Mouse (Mus musculus): ENCODE results near the gene Tmsb15a. TPM values are rescaled to one million over a fixed set of nuclear protein-coding genes. Genes with fewer than 3 reads are reported as not detected.
"Not testable (repeated sequence)": the region's sequence is repeated elsewhere in the genome, so short reads cannot be mapped to it uniquely, and the experiment has no call there.

Gene Tmsb15a
- polyA plus RNA-seq (2012; rRNA removed): not detected in 2 replicates

DNA sequence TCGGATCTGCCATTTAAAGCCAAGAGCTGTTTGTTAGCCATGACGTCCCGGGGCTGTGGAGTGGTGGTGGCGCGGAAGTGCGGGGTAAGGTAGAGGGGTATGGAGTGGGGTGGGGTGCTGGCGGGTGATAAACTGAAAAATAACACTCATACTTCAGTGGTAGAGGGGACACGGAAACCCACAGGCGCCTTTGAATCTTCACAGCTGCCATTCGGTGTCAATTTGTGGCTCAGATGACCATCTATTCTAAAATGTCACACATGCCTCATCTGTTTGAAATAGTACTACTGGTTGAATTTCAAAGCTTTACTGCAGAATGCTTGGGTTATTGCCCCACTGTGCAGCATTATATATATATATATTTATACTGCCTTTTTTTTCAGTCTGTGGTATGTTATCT lies at the start of gene Tmsb15a:
Gene Tmsb15a, minus strand, starts transcription at position 101 of the 400 bp plus-strand sequence.
- no peak within 1 kb of the TSS for H3K27ac ChIP-seq (ENCODE audit: insufficient read depth, low read length)
- H3K36me3 ChIP-seq (ENCODE audit: control insufficient read depth, insufficient read depth, low read length): no peaks in the 10 kb centered on the region
- DNase-seq (ENCODE audit: low read depth in 1 of 2, low spot score in 2 of 2): no peak
- H3K4me3 ChIP-seq (ENCODE audit: extremely low read depth, insufficient read depth, insufficient read length): no peak within 1 kb of the TSS
- H3K4me1 ChIP-seq (ENCODE audit: control insufficient read depth, insufficient read depth, insufficient read length): no peaks in the 10 kb centered on the region
- no peaks in the 10 kb centered on the region for H3K27me3 ChIP-seq (ENCODE audit: control insufficient read depth, insufficient read depth, low read length)
- no peak for TF ChIP-seq POLR2A (IDR thresholded peaks at IDR 0.05; ENCODE audit: low read depth, low read length)
- TF ChIP-seq CTCF (IDR thresholded peaks at IDR 0.05; ENCODE audit: extremely low read depth, insufficient read depth, insufficient read length, insufficient replicate concordance): no peak
- WGBS: 85% methylated on average over 10 of the region's 10 CpGs

DNA sequence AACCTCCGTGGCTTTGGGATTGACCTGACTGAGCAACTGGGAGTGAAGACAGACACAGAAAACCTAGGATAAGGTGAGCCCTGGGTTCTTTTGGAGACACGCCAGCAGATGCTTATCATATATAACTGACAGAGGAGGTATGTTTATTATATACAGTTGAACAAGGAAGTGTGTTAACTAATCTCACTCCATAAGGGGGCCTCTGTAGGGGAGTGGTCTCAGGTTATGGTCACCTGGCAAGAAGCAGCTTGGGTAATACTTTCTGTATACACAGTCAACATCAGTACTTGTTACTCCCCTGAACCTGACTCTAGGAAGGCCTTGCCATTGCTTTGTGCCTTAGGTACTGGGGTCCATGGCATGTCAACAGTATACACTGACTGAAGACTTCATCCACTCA lies 43.5 kb upstream of the Tmsb15a start:
- Histone ChIP-seq H3K4me3 (ENCODE audit: extremely low read depth, insufficient read depth, insufficient read length) (no peak overlapping the region), H3K36me3 (ENCODE audit: control insufficient read depth, insufficient read depth, low read length) (no peaks in the 10 kb centered on the region; the same call in 1 of the 2 replicates), H3K27ac (ENCODE audit: insufficient read depth, low read length) (no peak overlapping the region), H3K27me3 (ENCODE audit: control insufficient read depth, insufficient read depth, low read length) (no peaks in the 10 kb centered on the region), H3K4me1 (ENCODE audit: control insufficient read depth, insufficient read depth, insufficient read length) (no peaks in the 10 kb centered on the region)
- no peak for TF ChIP-seq CTCF (IDR thresholded peaks at IDR 0.05; ENCODE audit: extremely low read depth, insufficient read depth, insufficient read length, insufficient replicate concordance)
- WGBS: 89% methylated on average over 2 of the region's 2 CpGs
- DNase-seq (ENCODE audit: low read depth in 1 of 2, low spot score in 2 of 2): no peak

DNA sequence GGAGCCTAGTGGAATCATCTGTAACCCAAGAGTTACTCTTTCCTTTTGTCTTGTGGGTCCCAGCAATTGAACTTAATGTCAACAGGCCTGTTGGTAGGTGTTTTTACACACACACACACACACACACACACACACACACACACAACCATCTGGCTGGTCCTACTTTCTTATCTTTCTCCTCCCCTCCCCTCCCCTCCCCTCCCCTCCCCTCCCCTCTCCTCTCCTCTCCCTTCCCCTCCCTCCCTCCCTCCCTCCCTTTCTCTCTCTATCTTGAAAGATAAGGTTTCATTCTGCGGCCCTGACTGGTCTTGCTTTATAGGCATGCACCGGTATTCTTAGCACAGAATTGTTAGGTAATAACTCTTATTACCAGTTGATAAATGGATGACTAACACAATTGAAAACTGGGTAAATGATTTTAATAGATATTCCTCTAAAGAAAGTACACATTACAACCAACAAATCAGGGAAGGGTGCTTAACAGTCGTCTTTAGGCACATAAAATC lies 43.0 kb upstream of the Tmsb15a start:
- TF ChIP-seq CTCF (IDR thresholded peaks at IDR 0.05; ENCODE audit: extremely low read depth, insufficient read depth, insufficient read length, insufficient replicate concordance): no peak
- TF ChIP-seq POLR2A (IDR thresholded peaks at IDR 0.05; ENCODE audit: low read depth, low read length): no peak
- 79% methylated on average over 3 of the region's 3 CpGs for WGBS
- no peaks in the 10 kb centered on the region for H3K27me3 ChIP-seq (ENCODE audit: control insufficient read depth, insufficient read depth, low read length)
- H3K4me1 ChIP-seq (ENCODE audit: control insufficient read depth, insufficient read depth, insufficient read length): no peaks in the 10 kb centered on the region
- H3K27ac ChIP-seq (ENCODE audit: insufficient read depth, low read length): no peak overlapping the region
- DNase-seq (ENCODE audit: low read depth in 1 of 2, low spot score in 2 of 2): no peak
- H3K4me3 ChIP-seq (ENCODE audit: extremely low read depth, insufficient read depth, insufficient read length): no peak overlapping the region
- H3K36me3 ChIP-seq (ENCODE audit: control insufficient read depth, insufficient read depth, low read length): no peaks in the 10 kb centered on the region; the same call in 1 of the 2 replicates

GRCm38 (mm10) chrX:135761707-135762106 lies 36.6 kb upstream of the Tmsb15a start:
- TF ChIP-seq CTCF (IDR thresholded peaks at IDR 0.05; ENCODE audit: extremely low read depth, insufficient read depth, insufficient read length, insufficient replicate concordance): no peak
- no peak for TF ChIP-seq POLR2A (IDR thresholded peaks at IDR 0.05; ENCODE audit: low read depth, low read length)
- no peaks in the 10 kb centered on the region for H3K27me3 ChIP-seq (ENCODE audit: control insufficient read depth, insufficient read depth, low read length)
- H3K4me3 ChIP-seq (ENCODE audit: extremely low read depth, insufficient read depth, insufficient read length): no peak overlapping the region
- H3K27ac ChIP-seq (ENCODE audit: insufficient read depth, low read length): no peak overlapping the region
- H3K36me3 ChIP-seq (ENCODE audit: control insufficient read depth, insufficient read depth, low read length): 0 out of 2 replicates have a peak, but pooled peaks cover 1% of the 10 kb centered on the region
- no peak for DNase-seq (ENCODE audit: low read depth in 1 of 2, low spot score in 2 of 2)
- no peaks in the 10 kb centered on the region for H3K4me1 ChIP-seq (ENCODE audit: control insufficient read depth, insufficient read depth, insufficient read length)

DNA sequence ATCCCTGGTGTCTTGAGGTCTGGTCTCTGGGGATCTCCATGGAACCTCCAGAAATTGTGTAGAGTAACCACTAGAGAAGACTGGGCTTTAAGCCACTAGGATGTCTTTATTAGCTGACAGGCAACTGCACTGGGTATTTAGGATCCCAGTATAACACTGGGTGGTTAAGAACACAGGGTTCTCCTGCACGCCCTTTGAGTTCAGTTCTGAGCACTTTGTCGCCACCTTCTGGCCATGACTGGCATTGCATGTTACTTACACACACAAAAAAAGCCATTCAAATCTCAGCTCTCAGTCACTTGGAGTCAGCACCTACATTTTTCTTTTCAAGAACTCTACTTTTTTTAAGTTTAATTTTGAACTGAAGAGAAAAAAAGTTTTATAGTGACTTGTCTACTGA lies 27.8 kb upstream of the Tmsb15a start:
- peak; percentile 49; the same call in 1 of the 2 replicates for TF ChIP-seq CTCF (IDR thresholded peaks at IDR 0.05; ENCODE audit: extremely low read depth, insufficient read depth, insufficient read length, insufficient replicate concordance)
- TF ChIP-seq POLR2A (IDR thresholded peaks at IDR 0.05; ENCODE audit: low read depth, low read length): no peak
- no peak overlapping the region for H3K4me3 ChIP-seq (ENCODE audit: extremely low read depth, insufficient read depth, insufficient read length)
- no peak overlapping the region for H3K27ac ChIP-seq (ENCODE audit: insufficient read depth, low read length)
- peaks cover 2% of the 10 kb centered on the region for H3K36me3 ChIP-seq (ENCODE audit: control insufficient read depth, insufficient read depth, low read length)
- DNase-seq (ENCODE audit: low read depth in 1 of 2, low spot score in 2 of 2): peak; percentile 27 to 59
- 0% methylated on average over 2 of the region's 2 CpGs for WGBS
- H3K27me3 ChIP-seq (ENCODE audit: control insufficient read depth, insufficient read depth, low read length): no peaks in the 10 kb centered on the region
- no peaks in the 10 kb centered on the region for H3K4me1 ChIP-seq (ENCODE audit: control insufficient read depth, insufficient read depth, insufficient read length)

- DNase-seq (ENCODE audit: low read depth in 1 of 2, low spot score in 2 of 2); H3K27me3 ChIP-seq (ENCODE audit: control insufficient read depth, insufficient read depth, low read length); H3K4me1 ChIP-seq (ENCODE audit: control insufficient read depth, insufficient read depth, insufficient read length); H3K4me3 ChIP-seq (ENCODE audit: extremely low read depth, insufficient read depth, insufficient read length); H3K36me3 ChIP-seq (ENCODE audit: control insufficient read depth, insufficient read depth, low read length); H3K27ac ChIP-seq (ENCODE audit: insufficient read depth, low read length): not testable (repeated sequence)
- WGBS: 94% methylated on average over 3 of the region's 3 CpGs
Observed at GRCm38 (mm10) chrX:135745376-135745775, 20.3 kb upstream of the Tmsb15a start.

GRCm38 (mm10) chrX:135743056-135743355 lies 17.9 kb upstream of the Tmsb15a start:
- TF ChIP-seq POLR2A (IDR thresholded peaks at IDR 0.05; ENCODE audit: low read depth, low read length) (no peak), CTCF (IDR thresholded peaks at IDR 0.05; ENCODE audit: extremely low read depth, insufficient read depth, insufficient read length, insufficient replicate concordance) (no peak)
- H3K27me3 ChIP-seq (ENCODE audit: control insufficient read depth, insufficient read depth, low read length): no peaks in the 10 kb centered on the region
- no peaks in the 10 kb centered on the region for H3K36me3 ChIP-seq (ENCODE audit: control insufficient read depth, insufficient read depth, low read length)
- peak overlapping the region; percentile 75 for H3K27ac ChIP-seq (ENCODE audit: insufficient read depth, low read length)
- peak overlapping the region; percentile 79 for H3K4me3 ChIP-seq (ENCODE audit: extremely low read depth, insufficient read depth, insufficient read length)
- 25% methylated on average over 7 of the region's 7 CpGs for WGBS
- DNase-seq (ENCODE audit: low read depth in 1 of 2, low spot score in 2 of 2): no peak
- peaks cover 2% of the 10 kb centered on the region; the same call in 1 of the 2 replicates for H3K4me1 ChIP-seq (ENCODE audit: control insufficient read depth, insufficient read depth, insufficient read length)

Measured in spleen, adult 2 months (tissue).